Mouse (Mus musculus): ENCODE measurements around the gene Tmem132b. TPM values are rescaled to one million over a fixed set of nuclear protein-coding genes. Genes with fewer than 3 reads are reported as not detected.

Tmem132b gene
- total RNA-seq, 2 experiments from 2014 or later: 0.32 to 0.39 TPM

DNA sequence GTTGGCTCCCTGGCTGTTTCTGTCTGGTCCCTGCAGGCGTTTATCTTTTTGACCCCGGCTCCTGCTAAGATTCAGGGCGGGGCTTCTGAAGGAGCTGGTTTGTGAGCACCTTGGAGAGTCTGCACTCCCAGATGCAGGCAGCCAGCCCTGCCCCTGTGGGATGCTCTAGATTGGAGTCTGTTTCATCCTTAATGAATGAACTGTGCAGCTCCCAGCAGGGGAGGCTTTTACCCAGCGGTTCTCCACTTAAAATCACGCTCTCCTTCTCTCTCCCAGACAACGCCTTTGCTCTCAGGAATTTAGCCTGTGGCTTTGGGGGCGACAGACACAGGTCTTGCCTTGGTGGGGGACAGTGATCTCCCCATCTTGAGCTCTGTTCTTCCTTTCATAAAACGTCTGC is 43.3 kb downstream of the Tmem132b start:
- no peak for DNase-seq (ENCODE audit: low spot score in 2 of 2)

DNA sequence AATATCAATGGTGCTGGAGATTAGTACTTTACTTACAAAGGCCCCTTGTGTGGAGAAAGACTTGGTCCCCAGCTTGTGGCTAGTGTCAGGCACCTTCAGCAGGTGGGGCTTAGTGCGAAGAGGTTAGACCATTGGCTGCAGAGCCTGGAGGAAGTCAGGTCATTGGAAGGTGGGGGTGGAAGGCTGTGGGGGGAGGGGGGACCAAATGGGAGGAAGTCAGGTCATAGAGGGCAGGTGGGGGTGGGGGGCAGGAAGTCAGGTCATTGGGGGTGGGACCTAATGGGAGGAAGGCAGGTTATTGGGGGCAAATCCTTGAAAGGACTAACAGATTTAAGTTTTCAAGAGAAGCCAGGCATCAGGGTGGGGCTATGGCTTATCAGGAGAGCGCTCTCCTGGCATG is 44.3 kb downstream of the Tmem132b start:
- DNase-seq (ENCODE audit: low spot score in 2 of 2): no peak

DNA sequence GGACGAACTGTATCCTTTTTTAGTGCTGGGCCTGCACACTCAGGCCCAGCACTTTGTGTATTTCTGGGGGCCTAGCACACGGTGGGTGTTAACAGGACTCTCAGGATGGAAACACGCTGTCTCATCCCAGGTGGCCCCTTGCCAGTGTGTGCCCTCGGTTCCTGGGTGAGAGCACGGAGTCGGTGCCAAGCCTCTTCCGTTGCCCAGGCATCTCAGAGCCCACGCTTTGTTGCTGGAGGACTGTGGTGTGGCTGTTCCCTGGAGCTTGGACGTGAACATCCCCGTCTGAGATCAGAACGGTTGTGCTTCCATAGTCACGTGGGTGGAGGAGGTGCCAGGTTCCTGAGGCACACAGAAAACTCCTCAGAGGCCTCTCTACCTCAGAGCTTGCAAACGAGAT is 47.1 kb downstream of the Tmem132b start:
- DNase-seq (ENCODE audit: low spot score in 2 of 2): no peak

DNA sequence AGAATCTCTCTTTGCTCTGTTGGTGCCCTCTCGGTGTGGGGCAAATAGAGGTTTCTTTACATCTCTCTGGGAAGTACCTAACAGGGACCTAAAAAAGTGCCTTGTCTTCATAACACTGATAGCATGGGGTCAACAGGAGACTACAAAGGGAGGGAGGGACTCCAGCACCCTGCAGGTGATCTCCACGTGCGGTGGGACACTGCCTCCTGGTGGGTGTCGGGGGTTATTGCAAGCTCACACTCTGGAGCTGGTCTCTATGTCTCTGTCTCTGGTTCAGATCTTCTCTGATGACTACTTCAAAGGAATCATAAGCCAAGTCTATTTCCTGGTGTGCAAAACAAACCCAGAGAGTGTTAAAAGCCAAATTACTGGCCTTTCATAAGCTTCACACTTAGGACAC is 47.6 kb downstream of the Tmem132b start:
- no peak for DNase-seq (ENCODE audit: low spot score in 2 of 2)

DNA sequence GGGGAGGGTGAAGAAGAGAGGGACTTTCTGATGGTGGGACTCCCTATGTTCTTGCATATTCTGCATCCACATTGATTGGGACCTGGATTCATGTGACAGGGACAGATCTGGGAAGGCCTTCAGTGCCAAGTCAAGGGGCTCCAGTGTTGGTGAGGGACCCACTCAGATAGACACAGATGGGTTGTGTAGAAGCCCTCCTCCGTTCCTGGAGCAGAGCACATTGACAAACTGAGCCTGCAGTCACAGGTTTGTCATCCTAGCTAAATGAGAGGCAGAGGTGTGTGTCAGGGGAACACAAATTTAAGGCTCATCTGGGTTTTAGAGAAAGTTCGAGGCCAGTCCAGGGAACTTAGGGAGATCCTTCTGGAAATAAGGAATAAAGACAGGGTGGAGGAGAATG is 51.7 kb downstream of the Tmem132b start:
- DNase-seq (ENCODE audit: low spot score in 2 of 2): no peak

DNA sequence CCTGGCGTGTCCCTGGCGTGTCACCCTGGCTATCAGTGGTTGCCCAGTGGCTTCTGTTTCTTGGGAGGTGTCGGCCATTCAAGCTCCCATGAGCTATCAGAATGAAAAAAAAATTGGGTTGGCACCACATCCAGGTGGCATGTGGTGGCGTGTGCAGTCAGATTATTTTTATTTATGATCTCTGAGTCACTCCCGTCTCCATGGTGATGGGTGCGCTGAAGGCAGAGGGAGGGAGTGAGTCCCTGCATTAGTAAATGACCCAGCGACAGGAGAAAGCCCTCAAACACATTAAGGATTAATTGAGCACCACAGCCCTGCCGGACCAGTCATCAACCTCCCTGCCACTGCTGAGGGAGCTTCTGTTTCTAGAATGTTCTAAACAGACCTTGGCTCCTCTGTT is 52.3 kb downstream of the Tmem132b start:
- no peak for DNase-seq (ENCODE audit: low spot score in 2 of 2)

DNA sequence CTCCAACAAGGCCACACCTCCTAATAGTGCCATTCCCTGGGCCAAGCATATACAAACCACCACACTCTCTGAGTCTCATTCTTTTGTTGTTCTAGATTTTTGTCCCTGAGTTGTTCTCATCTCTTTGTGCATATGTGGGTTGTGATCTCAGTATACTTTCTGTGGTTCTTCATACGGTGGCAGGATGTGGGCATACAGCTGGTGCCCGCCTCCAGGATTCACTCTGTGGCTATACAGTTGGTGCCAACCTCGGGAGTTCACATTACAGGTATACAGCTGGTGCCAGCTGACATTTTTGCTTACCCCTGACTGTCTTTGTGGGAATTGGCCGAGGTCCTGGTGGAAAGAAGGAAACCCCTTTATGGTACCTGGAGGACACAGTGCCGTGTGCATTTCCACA is 53.6 kb downstream of the Tmem132b start:
- DNase-seq (ENCODE audit: low spot score in 2 of 2): no peak

DNA sequence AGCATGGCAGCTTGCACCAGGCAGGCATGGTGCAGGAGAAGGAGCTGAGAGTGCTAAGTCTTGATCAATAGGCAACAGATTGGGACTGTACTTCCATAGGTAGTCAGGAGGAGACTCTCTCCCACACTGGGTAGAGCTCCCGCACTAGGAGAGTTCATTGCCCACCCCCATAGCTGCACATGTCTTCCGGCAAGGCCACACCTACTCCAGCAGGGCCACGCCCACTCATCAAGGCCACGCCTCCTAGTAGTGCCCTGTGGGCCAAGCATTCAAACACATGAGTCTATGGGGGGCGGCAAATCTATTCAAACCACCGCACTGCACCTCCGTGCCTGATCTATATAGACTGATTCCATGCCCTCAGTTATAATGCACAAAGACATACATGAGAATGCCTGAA is 56.6 kb downstream of the Tmem132b start:
- no peak for DNase-seq (ENCODE audit: low spot score in 2 of 2)

DNA sequence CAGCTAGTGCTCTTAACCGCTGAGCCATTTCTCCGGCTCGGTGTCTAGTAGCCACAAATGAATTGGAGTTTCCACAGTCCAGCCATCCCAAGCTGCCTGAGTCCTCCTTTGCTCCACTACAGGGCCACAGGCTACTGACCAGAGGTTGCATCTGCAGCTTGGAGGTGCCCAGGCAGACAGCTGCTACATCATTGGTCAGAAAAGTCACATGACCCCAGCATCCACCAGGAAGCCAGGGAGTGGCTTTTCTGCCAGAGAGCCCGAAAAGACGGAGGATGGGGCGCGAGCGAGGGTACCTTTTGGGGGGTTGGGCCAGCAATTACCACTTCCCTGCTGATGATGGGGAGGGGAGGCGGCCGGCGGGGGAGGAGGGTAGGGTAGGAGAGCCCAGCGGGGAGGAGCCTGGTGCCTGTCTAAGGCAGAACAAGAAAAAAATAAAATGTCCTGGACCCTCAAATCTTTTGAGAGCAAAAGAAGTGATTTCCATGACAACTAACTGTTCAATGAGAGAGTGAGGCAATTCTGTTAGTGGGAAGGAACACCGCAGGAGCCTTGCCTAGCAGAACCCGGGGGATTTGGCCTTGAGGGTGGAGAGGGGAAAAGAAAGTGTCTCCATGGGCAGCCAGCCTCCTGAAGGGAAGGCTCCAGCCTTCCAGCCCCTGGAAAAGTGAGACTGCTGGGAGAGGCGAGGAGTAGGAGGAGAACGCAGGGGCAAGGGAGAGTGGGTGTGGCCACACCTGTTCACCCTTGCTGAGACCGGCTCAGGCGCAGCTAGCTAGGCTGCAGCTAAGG is 57.5 kb downstream of the Tmem132b start:
- peak in 1 of 2 experiments; percentile 16 for DNase-seq (ENCODE audit: low spot score in 2 of 2)

DNA sequence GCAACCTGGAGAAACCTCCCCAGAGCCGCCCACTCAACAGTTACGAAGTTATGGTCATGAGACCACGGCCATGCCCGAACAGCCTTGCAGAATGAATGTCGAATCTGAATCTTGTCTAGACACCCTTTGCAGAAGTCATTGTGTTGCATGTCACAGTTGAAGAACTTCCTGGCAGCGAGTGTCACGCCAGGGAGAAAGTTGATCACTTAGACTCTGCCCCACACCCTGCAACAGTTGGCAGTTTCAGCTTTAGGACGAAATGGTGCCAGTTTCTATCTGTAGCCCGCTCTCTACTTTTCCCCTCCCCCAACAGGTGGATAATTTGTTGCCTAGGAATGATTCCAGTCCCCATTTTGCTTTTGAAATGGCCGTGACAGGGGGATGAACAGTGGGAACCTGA is 66.5 kb downstream of the Tmem132b start:
- no peak for DNase-seq (ENCODE audit: low spot score in 2 of 2)

DNA sequence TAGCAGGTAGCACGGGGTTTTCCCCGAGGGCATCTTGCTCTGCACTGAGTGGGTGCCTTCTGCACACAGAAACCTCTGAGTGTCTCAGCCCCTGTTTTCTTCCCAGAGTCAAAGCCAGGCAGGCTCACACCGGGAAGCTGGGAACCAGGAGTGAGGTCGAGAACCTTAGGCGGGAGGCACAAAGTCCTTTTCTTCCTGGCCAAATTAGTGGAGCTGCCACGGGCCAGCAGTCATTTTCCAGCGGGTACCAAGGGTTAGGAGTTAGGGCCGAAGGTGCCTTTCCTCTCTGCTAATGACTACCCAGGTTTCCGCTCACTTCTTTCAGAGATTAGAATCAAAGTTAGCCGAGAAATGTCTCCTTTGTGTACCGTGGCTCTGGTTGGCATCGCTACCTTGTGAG is 75.6 kb downstream of the Tmem132b start:
- DNase-seq (ENCODE audit: low spot score in 2 of 2): no peak

DNA sequence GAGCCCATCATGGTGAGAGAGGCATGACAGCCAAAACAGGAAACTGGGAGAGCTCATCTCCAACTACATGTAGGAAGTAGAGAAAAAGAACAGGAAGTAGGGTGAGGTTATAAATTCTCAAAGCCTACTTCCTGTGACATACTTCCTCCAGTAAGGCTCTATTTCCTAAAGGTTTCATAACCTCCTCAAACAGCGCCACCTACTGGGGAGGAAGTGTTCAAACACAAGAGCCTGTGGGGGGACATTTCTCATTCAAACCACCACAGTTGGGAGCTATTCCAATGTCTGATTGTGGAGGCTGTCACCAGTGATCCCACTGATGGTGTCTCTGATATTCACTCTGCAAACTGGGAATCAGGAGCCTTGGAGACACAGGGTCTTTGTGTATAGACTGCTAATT is 78.4 kb downstream of the Tmem132b start:
- DNase-seq (ENCODE audit: low spot score in 2 of 2): no peak

DNA sequence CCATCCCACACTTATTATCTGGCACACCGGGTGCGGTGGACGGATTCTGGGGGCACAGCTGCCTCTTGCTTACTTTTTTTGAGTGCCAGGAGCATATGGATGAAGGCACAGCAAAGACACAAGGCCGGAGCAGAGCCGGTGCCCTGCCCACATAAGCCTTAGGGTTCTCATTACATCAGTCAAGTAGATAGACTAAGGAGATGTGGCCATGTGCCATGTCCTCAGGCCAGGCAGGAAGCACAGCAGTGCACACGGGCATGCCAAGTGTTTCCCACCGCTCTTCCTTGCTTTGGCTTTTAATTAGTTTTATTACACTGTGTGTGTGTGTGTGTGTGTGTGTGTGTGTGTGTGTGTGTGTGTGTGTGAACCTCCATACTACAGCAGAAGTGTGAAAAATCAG is 80.9 kb downstream of the Tmem132b start:
- no peak for DNase-seq (ENCODE audit: low spot score in 2 of 2)

DNA sequence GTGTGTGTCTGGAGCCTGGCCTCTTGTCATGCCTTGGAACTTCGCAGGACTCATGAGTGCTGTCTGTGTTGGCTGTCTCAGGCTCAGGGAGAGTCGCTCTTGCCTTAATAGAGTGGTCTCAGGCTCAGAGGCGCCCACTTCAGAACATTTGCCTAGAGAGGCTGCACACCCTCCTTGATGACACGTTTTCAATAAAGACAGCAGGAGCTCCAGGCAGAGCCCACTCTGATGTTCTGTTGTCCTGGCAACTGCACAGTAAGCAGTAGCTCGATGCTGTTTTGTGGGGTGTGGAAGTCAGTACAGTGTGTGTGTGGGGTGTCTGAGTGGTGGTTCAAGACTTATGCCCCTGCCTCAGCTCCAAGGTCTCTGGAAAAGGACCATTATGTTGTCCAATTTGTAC is 81.6 kb downstream of the Tmem132b start:
- no peak for DNase-seq (ENCODE audit: low spot score in 2 of 2)

DNA sequence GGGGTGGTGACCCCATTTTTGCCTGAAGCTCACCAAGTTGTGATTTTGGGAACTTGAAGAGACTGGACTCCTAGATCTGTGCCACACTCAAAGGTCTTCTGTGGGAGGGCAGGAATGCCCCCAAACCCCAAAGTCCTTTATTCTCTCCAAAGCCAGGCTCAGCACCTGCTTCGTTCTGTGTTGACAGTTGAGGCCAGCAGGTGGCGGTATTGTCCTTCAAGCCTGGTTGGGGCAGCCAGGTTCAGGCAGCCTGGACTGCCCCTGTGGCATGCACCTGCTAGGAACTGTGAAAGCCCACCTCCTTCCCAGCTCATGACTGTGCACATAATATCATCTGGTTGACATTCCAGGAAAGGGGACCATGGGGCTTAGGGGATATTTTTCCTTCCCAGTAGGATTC is 82.8 kb downstream of the Tmem132b start:
- DNase-seq (ENCODE audit: low spot score in 2 of 2): no peak

DNA sequence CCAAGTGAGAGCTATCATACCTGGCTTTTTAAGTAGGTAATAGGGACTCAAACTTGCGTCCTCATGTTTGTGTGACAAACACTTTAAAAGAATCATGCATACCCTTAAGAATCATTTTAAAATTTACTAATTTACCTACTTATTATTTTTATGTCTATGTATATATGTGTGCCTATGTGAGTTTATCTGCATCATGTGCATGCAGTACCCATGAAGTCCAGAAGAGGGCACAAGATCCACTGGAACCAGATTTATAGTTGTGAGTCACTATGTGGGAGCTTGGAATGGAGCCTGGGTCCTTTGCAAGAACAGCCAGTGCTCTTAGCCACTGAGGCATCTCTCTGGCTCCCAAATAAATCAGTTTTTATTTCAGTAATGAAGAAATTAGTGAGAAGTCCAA is 85.5 kb downstream of the Tmem132b start:
- DNase-seq (ENCODE audit: low spot score in 2 of 2): no peak

DNA sequence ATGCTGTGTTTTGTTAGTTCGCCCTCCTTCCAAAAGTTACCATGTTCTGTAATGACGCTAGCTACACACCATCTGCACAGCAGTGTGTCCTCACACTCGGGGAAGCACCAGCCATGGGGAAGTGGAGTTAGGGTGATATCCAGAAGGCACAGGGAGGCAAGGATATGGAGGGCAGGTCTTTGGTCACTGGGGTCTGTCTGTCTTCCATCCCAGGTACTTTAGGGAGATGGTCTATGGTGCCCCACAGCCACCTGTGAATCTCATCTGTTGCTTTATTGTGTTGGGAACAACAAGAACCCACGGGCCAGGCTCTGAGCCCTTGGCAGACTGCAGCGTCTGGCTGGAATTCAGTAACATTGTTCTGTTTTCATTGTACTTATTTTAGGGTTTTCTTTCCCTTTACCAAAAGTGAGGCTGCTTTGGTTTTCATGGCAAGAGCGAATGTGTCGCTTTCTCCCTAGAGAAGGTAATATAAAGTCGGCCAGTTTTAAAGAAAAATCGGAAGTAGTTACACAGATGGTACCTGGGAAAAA is 96.3 kb downstream of the Tmem132b start:
- DNase-seq (ENCODE audit: low spot score in 2 of 2): no peak

DNA sequence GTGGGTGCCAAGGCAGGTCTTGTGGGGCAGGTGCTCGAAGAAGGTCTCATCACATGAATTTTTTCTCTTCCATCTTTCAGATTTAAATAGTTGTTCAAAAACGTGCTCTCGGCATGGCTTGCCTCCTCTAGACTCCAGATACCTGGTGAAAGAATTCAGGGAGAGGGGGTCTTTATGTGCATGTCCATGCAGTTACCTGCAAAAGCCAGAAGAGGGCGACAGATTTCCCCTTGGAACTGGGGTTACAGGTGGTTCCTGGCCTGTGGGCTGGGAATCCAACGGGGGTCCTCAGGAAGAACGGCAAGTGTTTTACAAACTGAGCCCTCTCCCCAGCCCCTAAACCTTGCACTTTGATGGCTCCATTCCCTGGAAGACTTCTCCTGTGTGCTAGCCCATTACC is 103.1 kb downstream of the Tmem132b start:
- DNase-seq (ENCODE audit: low spot score in 2 of 2): no peak

DNA sequence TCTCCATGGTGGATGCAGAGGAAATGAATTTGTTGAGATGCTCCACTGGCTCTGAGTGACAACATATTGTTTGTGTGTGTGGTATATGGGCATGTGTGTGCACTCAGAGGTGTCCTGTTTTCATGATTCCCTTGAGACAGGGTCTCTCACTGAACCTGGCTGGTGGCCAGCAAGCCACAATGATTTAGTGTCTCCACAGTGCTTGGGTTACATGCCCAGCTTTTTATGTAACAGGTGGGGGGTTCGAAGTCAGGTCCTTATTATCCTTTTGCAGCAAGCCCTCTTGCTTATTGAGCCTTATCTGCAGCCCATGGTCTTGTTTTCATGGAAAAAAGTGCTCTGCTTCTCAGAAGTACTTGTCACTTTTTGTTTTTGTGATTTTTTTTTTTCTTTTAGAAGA is 109.4 kb downstream of the Tmem132b start:
- DNase-seq (ENCODE audit: low spot score in 2 of 2): no peak

DNA sequence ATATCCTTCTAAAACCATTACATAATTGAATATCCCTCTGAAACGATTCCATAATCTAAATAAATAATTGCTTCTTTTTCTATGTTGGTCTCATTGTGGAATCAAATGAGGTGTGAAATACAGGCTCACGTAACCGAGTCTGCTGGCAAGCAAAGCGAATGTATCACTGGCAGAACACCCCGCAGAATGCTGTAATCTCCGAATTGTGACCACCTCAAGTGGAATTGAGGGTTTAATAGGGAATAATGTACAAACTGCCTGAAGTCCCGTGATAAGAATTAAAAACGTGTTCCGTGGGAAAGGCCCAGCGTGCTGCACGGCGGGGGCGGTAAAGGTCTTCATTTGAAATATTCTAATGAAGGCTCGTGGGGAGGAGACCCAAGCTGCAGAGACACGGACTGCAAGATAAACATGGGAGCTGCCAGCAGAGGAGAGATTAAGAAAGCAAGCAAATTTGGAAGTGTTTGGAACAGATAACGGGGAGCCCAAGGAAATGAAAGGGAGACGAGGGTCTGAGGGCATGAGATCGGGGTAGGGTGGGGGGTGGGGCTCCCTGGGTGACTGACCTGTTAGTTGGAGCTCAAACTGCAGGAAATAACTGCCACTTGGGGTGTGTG is 110.1 kb downstream of the Tmem132b start:
- DNase-seq (ENCODE audit: low spot score in 2 of 2): no peak

DNA sequence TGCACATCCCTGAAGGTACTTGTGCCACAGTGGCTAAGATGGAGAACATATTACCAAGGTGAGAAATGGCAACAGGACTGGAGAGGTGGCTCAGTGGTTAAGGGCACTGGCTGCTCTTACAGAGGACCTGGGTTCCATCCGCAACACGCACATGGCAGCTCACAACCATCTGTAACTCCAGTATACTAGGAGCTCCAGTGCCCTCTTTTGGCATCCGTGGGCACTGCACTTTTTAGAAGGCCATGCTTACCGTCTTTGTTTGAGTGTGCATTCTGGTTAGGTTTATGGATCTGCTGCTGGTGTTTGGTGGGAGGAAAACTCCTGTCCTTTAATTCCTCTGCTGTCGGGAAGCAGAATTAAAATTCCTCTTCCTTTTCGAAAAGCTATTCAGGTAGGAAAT is 116.7 kb downstream of the Tmem132b start:
- no peak for DNase-seq (ENCODE audit: low spot score in 2 of 2)

DNA sequence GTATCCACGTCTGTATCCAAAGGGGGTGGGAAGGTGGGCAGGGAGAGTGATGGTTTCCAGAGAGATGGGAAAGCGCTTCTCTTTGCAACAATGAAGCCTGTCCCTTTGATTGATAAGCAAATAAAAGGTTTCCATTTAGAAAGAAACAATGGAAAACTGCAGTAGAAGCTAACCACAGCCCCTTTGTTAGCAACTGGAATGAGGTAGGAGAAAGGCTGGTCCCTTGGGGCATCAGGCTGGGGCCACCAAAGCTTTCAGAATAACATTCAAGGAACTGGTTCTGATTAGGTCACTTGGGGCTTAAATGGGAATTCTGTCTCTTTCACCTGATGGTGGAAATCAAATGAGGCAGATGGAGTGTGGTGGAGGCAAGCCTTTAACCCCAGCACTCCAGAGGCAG is 118.4 kb downstream of the Tmem132b start:
- no peak for DNase-seq (ENCODE audit: low spot score in 2 of 2)

DNA sequence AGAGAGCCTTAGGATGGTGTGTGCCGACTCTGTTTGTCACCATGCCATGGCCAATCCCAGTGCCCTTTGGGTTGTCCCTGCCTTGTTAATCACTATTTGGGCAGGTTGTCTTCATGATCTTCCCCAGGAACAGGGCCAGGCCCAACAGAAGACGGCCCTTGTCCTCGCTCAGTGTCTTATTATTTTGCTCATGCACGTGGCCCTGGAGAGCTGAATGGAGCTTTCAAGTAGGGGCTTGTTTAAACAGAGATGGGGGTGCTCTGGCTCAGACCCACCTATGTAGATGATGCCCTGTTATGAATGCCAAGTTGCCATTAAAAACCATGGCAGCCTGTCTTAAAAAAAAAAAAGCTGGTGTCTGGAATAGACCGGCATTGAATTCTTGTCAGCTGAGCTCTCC is 126.5 kb downstream of the Tmem132b start:
- DNase-seq (ENCODE audit: low spot score in 2 of 2): no peak

Measured in gastrocnemius, postnatal 4 days (tissue).